Comparison of ENCODE assay signal across 9 mouse cellular contexts in the genomic region with DNA sequence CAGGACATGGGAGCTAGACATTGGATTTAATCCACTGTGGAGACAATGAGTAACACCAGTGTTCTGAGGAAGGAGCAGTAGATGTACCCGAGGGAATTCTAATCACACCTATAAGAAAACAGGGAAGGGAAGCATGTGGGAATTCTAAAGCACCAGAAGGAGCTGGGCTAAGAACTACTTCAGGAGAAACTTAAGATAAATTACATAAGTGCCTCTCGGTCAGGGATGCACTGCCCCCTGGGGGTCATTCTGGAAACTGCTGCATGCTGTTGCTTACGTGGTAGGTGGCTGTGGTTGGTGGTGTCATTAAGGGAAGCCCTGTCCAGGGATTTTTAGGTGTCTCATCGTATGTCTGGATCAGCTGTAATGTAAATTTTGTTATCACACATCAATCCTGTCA. TPM values are rescaled to one million over a fixed set of nuclear protein-coding genes. Genes with fewer than 3 reads are reported as not detected.
DNase-seq lines count a peak whose midpoint lies in the region; ATAC-seq and TF ChIP-seq lines count a peak whose summit lies in the region.
"Had no signal": no experiment of that assay in that cellular context is flagged by ENCODE, and none has a peak within 500 bp of the region (broad histone marks: within the 10 kb centered on the region; RNA-seq: fewer than 3 reads in every experiment).

No protein-coding gene starts in this region.

- no peak overlapping the region for H3K4me3 ChIP-seq in embryonic facial prominence, embryonic 11.5 days (ENCODE audit: low read depth, low read length)
- no peak overlapping the region for H3K4me3 ChIP-seq in liver, embryonic 14.5 days (ENCODE audit: insufficient read depth in 1 of 2, low read depth in 2 of 2, low read length in 2 of 2)
- H3K4me3 ChIP-seq: erythroblast, embryonic 14.5 days had no signal

- no peak overlapping the region for H3K4me2 ChIP-seq in embryonic facial prominence, embryonic 11.5 days (ENCODE audit: low read depth, low read length)
- H3K4me2 ChIP-seq in liver, embryonic 14.5 days (ENCODE audit: low read depth): no peak overlapping the region

- peak; percentile 85 for DNase-seq in CD4-positive, CD25-positive, alpha-beta regulatory T cell, adult 2 months (ENCODE audit: low read depth, low spot score)
- peak; percentile 83 for DNase-seq in adrenal gland, postnatal 25 days
- DNase-seq in embryonic facial prominence, embryonic 11.5 days (ENCODE audit: low spot score): peak; percentile 85
- DNase-seq in heart, adult 9 months (ENCODE audit: low spot score in 2 of 2): peak; percentile 68 to 81
- DNase-seq in kidney, postnatal 14 days: peak; percentile 83
- DNase-seq in liver, embryonic 14.5 days (ENCODE audit: low read depth in 3 of 3, low spot score in 3 of 3): peak; percentile 17 to 34 (median 19)
- DNase-seq in thymus, adult 18-20 months: peak; percentile 36 to 41

- peak; percentile 39; the same call in 1 of the 2 replicates for ATAC-seq in embryonic facial prominence, embryonic 11.5 days (replicated peaks; ENCODE audit: insufficient number of reproducible peaks, low FRiP score, low TSS enrichment, low read depth)
- ATAC-seq in liver, embryonic 14.5 days (ENCODE audit: insufficient read depth): no peak
- peak; percentile 82; the same call in 1 of the 2 replicates for ATAC-seq in neutrophil, adult 5-6 weeks (ENCODE audit: extremely low read depth, insufficient number of reproducible peaks, low FRiP score, poor library complexity, severe bottlenecking)

- TF ChIP-seq EP300 in liver, embryonic 14.5 days (IDR thresholded peaks at IDR 0.05; ENCODE audit: low read depth): no peak

- 20% methylated on average over 4 of the region's 4 CpGs for WGBS in embryonic facial prominence, embryonic 11.5 days
- 7% methylated on average over 4 of the region's 4 CpGs for WGBS in liver, embryonic 14.5 days (ENCODE audit: insufficient replicate concordance)

- no peaks in the 10 kb centered on the region for H3K36me3 ChIP-seq in embryonic facial prominence, embryonic 11.5 days (replicated peaks; ENCODE audit: control insufficient read depth, insufficient read depth, low read depth, low read length)
- H3K36me3 ChIP-seq in liver, embryonic 14.5 days (replicated peaks; ENCODE audit: control insufficient read depth, insufficient read depth, low read depth): no peaks in the 10 kb centered on the region

- H3K27ac ChIP-seq in embryonic facial prominence, embryonic 11.5 days (replicated peaks; ENCODE audit: low read depth, low read length): no peak overlapping the region
- no peak overlapping the region for H3K27ac ChIP-seq in liver, embryonic 14.5 days

- no peak overlapping the region for H3K9ac ChIP-seq in embryonic facial prominence, embryonic 11.5 days (replicated peaks; ENCODE audit: low read length)
- H3K9ac ChIP-seq in liver, embryonic 14.5 days (replicated peaks): no peak overlapping the region

- no peaks in the 10 kb centered on the region for H3K9me3 ChIP-seq in embryonic facial prominence, embryonic 11.5 days (replicated peaks; ENCODE audit: control insufficient read depth, low read length)
- no peaks in the 10 kb centered on the region for H3K9me3 ChIP-seq in liver, embryonic 14.5 days (ENCODE audit: control insufficient read depth, low read length)

- no peaks in the 10 kb centered on the region for H3K27me3 ChIP-seq in embryonic facial prominence, embryonic 11.5 days (ENCODE audit: control insufficient read depth, insufficient read depth, low read length)
- no peaks in the 10 kb centered on the region for H3K27me3 ChIP-seq in liver, embryonic 14.5 days (ENCODE audit: control insufficient read depth, insufficient read depth, low read length)

- no peaks in the 10 kb centered on the region for H3K4me1 ChIP-seq in embryonic facial prominence, embryonic 11.5 days (ENCODE audit: control insufficient read depth, insufficient read depth, low read length)
- no peaks in the 10 kb centered on the region for H3K4me1 ChIP-seq in liver, embryonic 14.5 days (replicated peaks; ENCODE audit: control insufficient read depth in 2 of 2, insufficient read depth in 2 of 2, low read length in 1 of 2)

- peak; percentile 87 for TF ChIP-seq CTCF in liver, embryonic 14.5 days (IDR thresholded peaks at IDR 0.05; ENCODE audit: low read depth)

RNA-seq across cellular contexts. Expression of a gene that starts 19.0 kb away (rescaled TPM):
- not detected in 2 replicates for total RNA-seq in adrenal gland, postnatal 25 days (2021)
- polyA plus RNA-seq in embryonic facial prominence, embryonic 11.5 days (2014; fragmentation: Nextera tagmentation; extraction: Ambion mirVana): not detected in 2 replicates
- polyA plus RNA-seq in liver, embryonic 14.5 days (2012; rRNA removed): not detected in 2 replicates
- polyA plus RNA-seq in liver, embryonic 14.5 days (2014; fragmentation: Nextera tagmentation; extraction: Ambion mirVana): not detected in 2 replicates
- not detected in 2 replicates for total RNA-seq in neutrophil, adult 5-6 weeks (2017)
- polyA plus RNA-seq: erythroblast, embryonic 14.5 days had no signal

Comparison
In these comparisons a context has a peak if more than half of its experiments do, and no peak if none do; other contexts are left out.
1. DNase-seq: peak in every context shown above with its lines; median percentile 85 in CD4-positive, CD25-positive, alpha-beta regulatory T cell, adult 2 months; 85 in embryonic facial prominence, embryonic 11.5 days; 83 in adrenal gland, postnatal 25 days; 83 in kidney, postnatal 14 days; 74 in heart, adult 9 months; 38 in thymus, adult 18-20 months; 19 in liver, embryonic 14.5 days.